25 mouse cellular contexts compared by ENCODE assay signal in genomic region chrX:52128794-52129193, GRCm38 (mm10). TPM values are rescaled to one million over a fixed set of nuclear protein-coding genes. Genes with fewer than 3 reads are reported as not detected.
DNase-seq lines count a peak whose midpoint lies in the region; ATAC-seq lines count a peak whose summit lies in the region.
"Had no signal": no experiment of that assay in that cellular context is flagged by ENCODE, and none has a peak within 500 bp of the region (broad histone marks: within the 10 kb centered on the region; RNA-seq: fewer than 3 reads in every experiment).

No protein-coding gene starts in this region.

- H3K9ac ChIP-seq in heart, embryonic 13.5 days: no peak overlapping the region
- no peak overlapping the region for H3K9ac ChIP-seq in kidney, embryonic 15.5 days
- H3K9ac ChIP-seq: forebrain, embryonic 15.5 days; hindbrain, embryonic 12.5 days; limb, embryonic 13.5 days; liver, embryonic 14.5 days; lung, embryonic 15.5 days had no signal

- H3K9me3 ChIP-seq in heart, embryonic 13.5 days: no peaks in the 10 kb centered on the region
- no peaks in the 10 kb centered on the region for H3K9me3 ChIP-seq in kidney, embryonic 15.5 days (replicated peaks)
- H3K9me3 ChIP-seq: embryonic facial prominence, embryonic 10.5 days; forebrain, embryonic 15.5 days; hindbrain, embryonic 12.5 days; limb, embryonic 13.5 days; lung, embryonic 15.5 days had no signal

- H3K4me3 ChIP-seq in heart, embryonic 13.5 days: no peak overlapping the region
- H3K4me3 ChIP-seq in kidney, embryonic 15.5 days (replicated peaks): no peak overlapping the region
- H3K4me3 ChIP-seq: embryonic facial prominence, embryonic 10.5 days; forebrain, embryonic 15.5 days; hindbrain, embryonic 12.5 days; limb, embryonic 13.5 days; lung, embryonic 15.5 days had no signal

- no peaks in the 10 kb centered on the region for H3K27me3 ChIP-seq in heart, embryonic 13.5 days (replicated peaks)
- H3K27me3 ChIP-seq in kidney, embryonic 15.5 days: peaks cover 11% of the 10 kb centered on the region; the same call in 1 of the 2 replicates
- H3K27me3 ChIP-seq: forebrain, embryonic 15.5 days; hindbrain, embryonic 12.5 days; limb, embryonic 13.5 days; lung, embryonic 15.5 days had no signal

- WGBS in heart, embryonic 13.5 days: 61% methylated on average over 4 of the region's 4 CpGs
- 74% methylated on average over 4 of the region's 4 CpGs for WGBS in kidney, embryonic 15.5 days

- no peaks in the 10 kb centered on the region for H3K36me3 ChIP-seq in heart, embryonic 13.5 days
- no peaks in the 10 kb centered on the region for H3K36me3 ChIP-seq in kidney, embryonic 15.5 days
- H3K36me3 ChIP-seq: embryonic facial prominence, embryonic 10.5 days; forebrain, embryonic 15.5 days; hindbrain, embryonic 12.5 days; limb, embryonic 13.5 days; lung, embryonic 15.5 days had no signal

- DNase-seq in heart, adult 11 months: no peak
- DNase-seq in kidney, adult 18-20 months: peak; percentile 38
- DNase-seq in adipocyte (ENCODE audit: low spot score): peak; percentile 3
- DNase-seq in kidney, postnatal 25 days: peak; percentile 60 to 79
- no peak for DNase-seq in testis, postnatal 14 days (ENCODE audit: low spot score)
- DNase-seq: adrenal gland, postnatal 25 days; cerebellum, adult 9-11 months; gastrocnemius, postnatal 10 days; layer of hippocampus, adult 9-11 months; lung, postnatal 4 days; midbrain, embryonic 14.5 days; right cerebral cortex, postnatal 14 days; spleen, adult 18-20 months; thymus, postnatal 14 days had no signal

- H3K27ac ChIP-seq in heart, embryonic 13.5 days (replicated peaks): 0 out of 2 replicates have a peak overlapping the region, but pooled peaks have one; percentile 12
- no peak overlapping the region for H3K27ac ChIP-seq in kidney, embryonic 15.5 days
- H3K27ac ChIP-seq: embryonic facial prominence, embryonic 10.5 days; forebrain, embryonic 15.5 days; hindbrain, embryonic 12.5 days; kidney, postnatal 0 days; limb, embryonic 13.5 days; liver, embryonic 14.5 days; lung, embryonic 15.5 days had no signal

- H3K4me1 ChIP-seq in heart, embryonic 13.5 days: peaks cover 21% of the 10 kb centered on the region
- no peaks in the 10 kb centered on the region for H3K4me1 ChIP-seq in kidney, embryonic 15.5 days
- H3K4me1 ChIP-seq: forebrain, embryonic 15.5 days; hindbrain, embryonic 12.5 days had no signal

- H3K4me2 ChIP-seq in heart, embryonic 13.5 days: no peak overlapping the region
- H3K4me2 ChIP-seq in kidney, embryonic 15.5 days: no peak overlapping the region
- H3K4me2 ChIP-seq: forebrain, embryonic 15.5 days; hindbrain, embryonic 12.5 days; limb, embryonic 13.5 days; lung, embryonic 15.5 days had no signal

- no peak for ATAC-seq in heart, embryonic 13.5 days (ENCODE audit: extremely low read depth, insufficient number of reproducible peaks, low FRiP score, low TSS enrichment)
- no peak for ATAC-seq in kidney, embryonic 15.5 days (replicated peaks; ENCODE audit: low FRiP score)
- ATAC-seq: activated CD4-positive, CD25-positive, alpha-beta regulatory T cell, adult 4 months; forebrain, embryonic 15.5 days; inflammation-experienced regulatory T-cells, adult 6 months had no signal

RNA-seq across cellular contexts. Expression of gene Gpc4, which starts 36.3 kb away (rescaled TPM):
- polyA plus RNA-seq in heart, embryonic 13.5 days (2015; fragmentation: Nextera tagmentation; extraction: Ambion mirVana): 42.2 and 47.1 TPM in 2 replicates
- polyA plus RNA-seq in kidney, embryonic 15.5 days (2015; fragmentation: Nextera tagmentation; extraction: Ambion mirVana): 71.2 and 77.5 TPM in 2 replicates
- polyA plus RNA-seq: inflammation-experienced regulatory T-cells, adult 6 months had no signal

Comparison
In these comparisons a context has a peak if more than half of its experiments do, and no peak if none do; other contexts are left out.
1. DNase-seq: peak in kidney, adult 18-20 months (single experiment), adipocyte (single experiment) and kidney, postnatal 25 days (2 of 2); none in heart, adult 11 months (single experiment) and testis, postnatal 14 days (single experiment).